Comparison of ENCODE assay signal across 20 mouse cellular contexts in genomic region chr19:4436254-4436653, GRCm38 (mm10). TPM values are rescaled to one million over a fixed set of nuclear protein-coding genes. Genes with fewer than 3 reads are reported as not detected.
"Had no signal": no experiment of that assay in that cellular context is flagged by ENCODE, and none has a peak within 500 bp of the region (broad histone marks: within the 10 kb centered on the region; RNA-seq: fewer than 3 reads in every experiment).

No protein-coding gene starts in this region.

- H3K4me2 ChIP-seq: liver, embryonic 11.5 days; lung, embryonic 15.5 days; midbrain, embryonic 11.5 days; neural tube, embryonic 13.5 days had no signal

- H3K4me3 ChIP-seq: layer of hippocampus, adult 2 months; lung, embryonic 15.5 days; megakaryocyte, embryonic 14.5 days; neural tube, embryonic 13.5 days had no signal

- H3K9ac ChIP-seq: liver, embryonic 14.5 days; lung, embryonic 15.5 days; neural tube, embryonic 13.5 days had no signal

- DNase-seq: kidney, adult 2 months; kidney, postnatal 25 days; layer of hippocampus, adult 9-11 months; lung, adult 18-20 months; lung, postnatal 10 days; lung, postnatal 36 days; midbrain, embryonic 14.5 days; retina, postnatal 1 day; right cerebral cortex, postnatal 25 days; thymus, adult 18-20 months; thymus, postnatal 36 days had no signal

- H3K9me3 ChIP-seq: lung, embryonic 15.5 days; neural tube, embryonic 13.5 days had no signal

- H3K27ac ChIP-seq: kidney, postnatal 0 days; layer of hippocampus, adult 2 months; liver, embryonic 14.5 days; lung, embryonic 15.5 days; neural tube, embryonic 13.5 days had no signal

- H3K36me3 ChIP-seq: neural tube, embryonic 13.5 days had no signal

- H3K27me3 ChIP-seq: lung, embryonic 15.5 days had no signal

RNA-seq across cellular contexts. Expression of gene Rhod, which starts 3.0 kb away (rescaled TPM):
- total RNA-seq: neutrophil, adult 5-6 weeks had no signal

RNA-seq across cellular contexts. Expression of gene Syt12, which starts 41.0 kb away (rescaled TPM):
- total RNA-seq: neutrophil, adult 5-6 weeks had no signal
